Mouse (Mus musculus) skeletal muscle tissue, adult 2 months (tissue): ENCODE results near the gene Srgap3.

Source experiments
- DNase-seq: peaks from one replicate; pipeline ENCODE4 v3.0.0-alpha.2; 2012; ENCODE audit warnings: low read depth, low spot score

The Srgap3 gene

GRCm38 (mm10) chr6:112691523-112691922, 255.5 kb downstream of the Srgap3 start:
- DNase-seq, result no peak

DNA sequence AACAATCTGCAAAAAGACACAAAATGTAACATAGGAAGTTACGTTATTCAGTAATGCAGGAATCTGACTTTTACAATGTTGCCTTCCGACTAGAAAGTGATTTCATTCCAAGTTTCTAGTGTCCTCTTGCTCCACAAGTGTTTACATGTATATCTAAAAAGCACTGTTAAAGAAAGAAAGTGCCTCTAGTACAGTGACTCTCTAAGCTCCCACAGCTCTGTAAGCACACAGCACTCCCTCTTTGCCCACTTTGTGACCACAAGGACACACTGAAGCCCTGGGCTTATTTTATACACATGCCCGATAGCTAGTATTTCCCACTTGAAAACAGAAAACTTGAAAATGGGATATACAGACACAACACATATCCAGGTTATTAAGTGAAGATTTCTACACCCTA, 259.0 kb downstream of the Srgap3 start:
- no peak for DNase-seq

DNA sequence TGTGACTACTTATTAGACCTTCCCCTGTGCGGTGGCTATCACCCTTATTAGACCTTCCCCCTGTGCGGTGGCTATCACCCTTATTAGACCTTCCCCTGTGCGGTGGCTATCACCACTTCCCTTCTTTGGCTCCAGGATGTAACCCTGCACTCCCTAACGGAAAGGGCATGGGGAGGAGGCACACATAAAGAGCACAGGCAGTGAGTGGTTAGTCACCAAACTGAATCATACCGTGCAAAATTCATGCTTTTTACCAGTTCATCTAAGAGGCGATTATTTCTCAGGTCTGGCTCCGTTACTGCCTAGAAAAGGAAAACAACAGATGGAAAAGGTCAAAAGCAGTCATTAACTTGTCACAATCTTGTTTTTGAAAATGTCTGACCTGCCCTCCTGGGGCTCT, 260.6 kb downstream of the Srgap3 start:
- DNase-seq, result peak; percentile 36

GRCm38 (mm10) chr6:112684065-112684464, 263.0 kb downstream of the Srgap3 start:
- DNase-seq, result no peak
